Mouse (Mus musculus) kidney, adult 2 months (tissue): ENCODE measurements around the gene Ubxn11.

Experiments used
- CTCF ChIP-seq: fragments of 200-500 bp; conservative IDR thresholded peaks from 2 replicates; pipeline ENCODE4 v1.5.1; 2011; ENCODE audit warnings: low read depth, mild to moderate bottlenecking, control low read depth, low read length, moderate library complexity, mixed read lengths; ENCODE audit not compliant: insufficient read depth, insufficient read length
- POLR2A ChIP-seq: fragments of 200-500 bp; IDR thresholded peaks from one replicate; pipeline ENCODE4 v1.6.1; 2011; ENCODE audit warnings: low read depth, low read length, control low read depth

DNA sequence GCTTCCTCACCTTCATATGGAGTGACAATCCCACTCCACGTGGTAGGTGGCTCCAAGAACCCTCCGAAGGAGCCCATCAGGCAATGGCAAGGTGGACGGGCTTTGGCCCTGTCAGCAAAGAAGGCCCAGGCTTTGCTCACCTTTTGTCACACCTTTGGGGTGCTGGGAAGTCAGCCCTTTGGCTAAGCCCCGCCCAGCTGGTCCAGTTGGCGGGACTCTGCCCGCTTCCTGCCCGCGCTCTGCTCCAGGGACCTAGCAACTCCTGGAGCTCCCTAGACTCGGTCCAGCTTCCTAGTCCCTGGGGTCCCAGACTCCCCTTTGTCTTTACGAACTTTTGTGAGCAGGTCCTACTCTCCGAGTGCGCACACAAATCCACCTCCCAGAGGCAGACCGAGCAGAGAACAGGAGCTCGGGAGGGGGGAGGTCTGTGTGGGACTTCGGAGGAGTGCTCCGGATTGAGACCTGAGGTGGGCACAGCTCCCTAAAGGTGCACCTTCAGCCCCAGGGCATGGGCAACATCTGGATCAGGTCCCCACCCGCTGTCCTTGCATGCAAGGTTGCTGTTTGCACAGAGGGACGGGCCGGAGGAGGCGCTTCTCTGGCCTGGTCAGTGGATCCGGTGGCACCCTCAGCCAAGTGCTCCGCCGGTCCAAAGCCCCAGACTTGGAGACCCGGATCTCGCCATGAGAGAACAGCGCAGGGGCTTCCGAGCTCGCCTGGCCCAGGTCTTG lies 42.1 kb upstream of the Ubxn11 start, which contains the start of gene Crybg2:
- TF ChIP-seq CTCF (no peak), POLR2A (no peak)
